Mouse (Mus musculus) bone marrow, adult 2 months (tissue): ENCODE measurements at regions not wholly inside any gene's neighbourhood (a gene's known extent, or its start where the extent isn't known, plus 50 kb on each side); places are given as distances from the start of the nearest gene placed in this dataset.

Source experiments
- CTCF ChIP-seq: fragments of 200-500 bp; IDR thresholded peaks from 2 replicates; pipeline ENCODE4 v1.5.1; 2011; ENCODE audit warnings: low read length, control low read depth; ENCODE audit not compliant: control insufficient read depth, insufficient read depth
- POLR2A ChIP-seq: fragments of 200-500 bp; IDR thresholded peaks from 2 replicates; pipeline ENCODE4 v1.6.1; 2011; ENCODE audit warnings: low read depth, mild to moderate bottlenecking, control low read depth, low read length, borderline replicate concordance; ENCODE audit not compliant: control insufficient read depth

DNA sequence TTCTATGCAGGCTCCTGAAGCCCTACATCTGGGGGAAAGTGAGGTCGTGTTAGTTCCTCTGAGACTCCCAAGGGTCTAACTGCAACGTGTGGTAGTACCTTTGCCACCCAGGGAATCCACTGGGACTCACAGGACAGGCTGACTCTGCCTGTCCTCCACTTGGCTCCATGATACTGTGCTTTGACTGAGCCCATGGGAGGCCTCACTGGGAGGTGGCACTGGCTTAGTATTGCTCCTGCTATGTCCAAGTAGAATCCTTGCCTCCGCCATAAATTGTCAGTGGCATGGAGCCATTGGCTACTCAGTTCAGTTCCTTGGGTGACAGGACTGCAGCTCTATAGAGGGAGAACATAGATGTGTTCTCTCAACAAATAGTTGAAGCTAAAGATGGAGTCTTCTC is 81.1 kb downstream of the Irs2 start:
- TF ChIP-seq CTCF (no peak), POLR2A (no peak)
